Mouse (Mus musculus) natural killer cell, adult 2 months (primary cell): ENCODE measurements around the gene Kif18b.

ENCODE experiments used
- DNase-seq, 2 experiments: peaks; one replicate each; pipeline ENCODE4 v3.0.0; 2022; ENCODE audit warnings: low spot score in 2 of 2

Kif18b gene

GRCm38 (mm10) chr11:102924557-102925350 lies at the start of gene Kif18b:
Kif18b (minus strand) TSS chr11:102925124.
- peak; percentile 92 to 94 for DNase-seq

DNA sequence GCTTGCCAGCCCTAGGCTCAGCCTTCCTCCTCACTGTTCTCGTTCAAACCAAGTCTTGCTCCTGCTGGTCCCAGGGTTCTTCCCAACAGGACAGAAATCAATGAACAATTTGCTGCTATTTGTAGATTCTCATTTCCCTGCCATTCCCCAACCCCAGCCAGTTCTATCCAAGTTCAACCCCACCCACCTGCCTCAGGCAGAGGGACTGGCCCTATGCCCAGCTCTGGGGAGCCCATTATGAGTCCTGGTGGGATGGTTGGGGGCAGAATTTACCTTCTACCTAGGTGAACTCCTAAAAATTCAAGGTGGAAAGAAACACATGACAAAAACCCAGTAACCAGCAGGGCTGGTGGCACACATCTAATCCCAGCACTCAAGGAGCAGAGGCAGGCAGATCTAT lies 47.4 kb upstream of the Kif18b start:
- no peak for DNase-seq

- no peak for DNase-seq
Observed at GRCm38 (mm10) chr11:102971604-102972003, 46.7 kb upstream of the Kif18b start.

- DNase-seq: no peak
Observed at GRCm38 (mm10) chr11:102964547-102965091, 39.7 kb upstream of the Kif18b start.

DNA sequence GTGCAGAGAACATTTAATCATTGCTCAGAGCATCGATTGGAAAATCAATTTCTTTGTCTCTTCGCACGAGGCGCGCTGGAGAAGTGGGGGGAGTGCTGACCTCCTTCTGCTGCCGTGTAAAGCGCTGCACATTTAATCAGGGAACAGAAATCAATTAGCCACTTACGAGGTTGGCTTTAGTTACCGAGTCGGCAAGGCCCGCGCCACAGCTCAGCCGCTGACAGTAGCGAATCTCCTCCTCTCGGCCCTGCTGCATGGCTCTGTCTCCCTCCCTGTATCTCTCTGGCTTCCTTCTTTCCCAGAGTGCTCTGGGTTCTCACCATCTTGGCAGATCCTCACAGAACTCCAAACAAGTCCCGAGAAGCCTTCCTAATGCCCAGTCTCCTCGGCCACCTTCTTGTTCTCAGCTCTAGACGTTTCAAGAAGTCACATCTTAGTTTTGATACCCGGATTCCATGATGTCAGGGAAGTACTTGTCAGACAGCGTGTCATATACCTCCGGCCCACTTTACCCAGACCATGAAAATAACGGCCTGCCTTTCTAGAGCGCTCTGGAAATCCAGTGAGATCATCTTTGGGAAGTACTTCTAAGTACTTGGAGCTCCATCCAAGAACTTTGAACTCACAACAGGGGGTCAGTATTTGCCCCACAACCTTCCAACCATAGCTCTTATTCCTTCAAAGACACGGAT lies 39.1 kb upstream of the Kif18b start:
- DNase-seq: no peak

DNA sequence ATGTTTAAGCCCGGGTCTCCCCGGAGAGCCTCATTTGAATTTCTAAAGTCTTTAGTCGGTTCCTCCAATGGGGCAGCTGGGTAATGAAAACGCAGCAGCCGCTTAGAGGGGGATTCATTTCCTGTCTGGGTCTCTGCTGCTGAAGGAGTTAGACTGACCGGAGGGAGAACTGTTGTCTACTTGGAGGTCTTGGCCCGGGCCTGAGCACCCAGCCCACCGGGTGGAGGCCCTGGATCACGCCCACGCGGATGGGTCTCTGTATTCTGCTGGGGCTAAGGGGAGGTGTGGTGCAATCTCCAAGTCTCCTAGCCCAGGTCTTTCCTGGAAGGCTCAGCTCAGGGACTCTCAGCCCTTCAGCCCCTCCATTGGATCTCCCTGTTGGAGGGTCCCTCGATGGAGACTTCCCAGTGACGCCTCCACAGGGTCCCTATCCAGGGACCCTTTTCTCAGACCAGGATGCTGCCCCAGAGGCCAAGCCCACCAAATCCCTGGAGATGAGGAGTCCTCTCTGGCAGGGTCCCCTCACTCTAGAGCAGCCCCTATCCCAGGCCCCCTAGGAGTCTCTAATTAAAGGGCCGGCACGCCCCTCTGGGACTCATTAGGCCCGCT lies 38.4 kb upstream of the Kif18b start:
- DNase-seq: no peak

DNA sequence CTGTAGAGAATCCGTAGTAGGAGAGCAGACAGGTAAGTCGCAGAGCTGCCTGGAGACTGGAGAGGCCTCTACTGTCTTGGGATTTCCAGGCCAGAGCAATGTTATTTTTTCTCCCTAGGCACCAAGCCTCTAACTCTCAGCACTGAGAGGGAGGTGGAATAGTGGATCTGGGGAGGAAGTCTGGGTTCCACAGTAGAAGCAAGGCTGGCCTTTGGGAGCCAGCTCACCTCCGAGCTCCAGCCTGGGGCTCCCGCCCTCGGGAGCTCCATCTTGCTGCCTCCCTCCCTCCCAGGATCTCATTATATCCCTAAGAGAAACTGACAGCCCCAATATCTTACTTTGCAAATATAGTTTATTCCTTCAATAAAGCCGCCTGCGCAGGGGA lies 37.9 kb upstream of the Kif18b start:
- no peak for DNase-seq

DNA sequence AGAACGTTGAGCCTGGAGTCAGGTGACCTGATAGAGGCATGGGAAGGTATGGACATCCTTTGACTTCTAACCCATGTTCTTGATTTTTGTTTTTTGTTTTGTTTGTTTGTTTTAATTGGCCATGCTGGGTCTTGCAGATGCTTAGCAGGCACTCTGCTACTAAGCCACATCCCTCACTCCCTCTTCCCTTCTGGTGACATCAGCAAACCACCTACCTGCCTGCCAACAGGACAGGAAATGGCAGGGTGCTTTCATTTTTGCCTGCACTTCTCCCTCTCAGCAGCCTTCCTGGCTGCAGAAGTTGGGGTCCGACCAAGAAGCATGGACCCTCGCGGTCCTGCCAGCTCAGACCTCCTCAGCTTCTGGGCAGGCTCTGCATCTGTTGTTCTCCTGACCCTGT lies 36.2 kb upstream of the Kif18b start:
- DNase-seq: no peak

DNA sequence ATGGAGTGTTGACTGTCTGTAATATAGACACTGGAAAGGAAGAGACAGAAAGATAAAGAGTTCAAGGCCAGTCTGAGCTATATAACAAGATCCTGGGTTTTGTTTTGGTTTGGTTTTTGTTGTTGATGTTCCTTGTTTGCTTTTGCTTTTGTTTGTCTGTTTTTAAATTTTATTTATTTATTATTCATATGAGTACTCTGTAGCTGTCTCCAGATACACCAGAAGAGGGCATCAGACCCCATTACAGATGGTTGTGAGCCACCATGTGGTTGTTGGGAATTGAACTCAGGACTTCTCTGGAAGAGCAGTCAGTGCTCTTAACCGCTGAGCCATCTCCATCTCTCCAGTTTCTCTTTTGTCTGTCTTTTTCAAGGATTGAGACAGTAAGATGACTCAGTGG lies 33.9 kb upstream of the Kif18b start:
- DNase-seq: no peak

DNA sequence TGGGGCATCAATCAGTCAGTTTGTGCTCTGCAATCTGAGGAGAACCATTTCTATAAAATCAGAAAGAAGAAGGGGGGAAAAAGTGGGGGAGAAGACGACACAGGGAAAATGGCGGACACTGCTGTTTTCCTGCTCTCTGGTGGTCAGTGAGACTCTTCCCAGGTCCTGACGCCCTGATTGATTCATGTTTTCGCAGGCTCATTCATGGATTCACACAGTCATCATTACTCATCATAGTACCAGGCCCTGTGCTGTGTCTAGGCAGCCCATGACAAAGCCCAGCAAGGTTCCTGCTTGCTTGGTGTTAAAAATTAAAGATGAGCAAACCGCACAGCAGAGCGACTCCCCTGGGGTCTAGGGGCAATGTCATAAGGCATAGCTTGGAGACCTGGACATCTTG lies 33.5 kb upstream of the Kif18b start:
- DNase-seq: no peak

- DNase-seq: no peak
Observed at GRCm38 (mm10) chr11:102957692-102958091, 32.8 kb upstream of the Kif18b start.

DNA sequence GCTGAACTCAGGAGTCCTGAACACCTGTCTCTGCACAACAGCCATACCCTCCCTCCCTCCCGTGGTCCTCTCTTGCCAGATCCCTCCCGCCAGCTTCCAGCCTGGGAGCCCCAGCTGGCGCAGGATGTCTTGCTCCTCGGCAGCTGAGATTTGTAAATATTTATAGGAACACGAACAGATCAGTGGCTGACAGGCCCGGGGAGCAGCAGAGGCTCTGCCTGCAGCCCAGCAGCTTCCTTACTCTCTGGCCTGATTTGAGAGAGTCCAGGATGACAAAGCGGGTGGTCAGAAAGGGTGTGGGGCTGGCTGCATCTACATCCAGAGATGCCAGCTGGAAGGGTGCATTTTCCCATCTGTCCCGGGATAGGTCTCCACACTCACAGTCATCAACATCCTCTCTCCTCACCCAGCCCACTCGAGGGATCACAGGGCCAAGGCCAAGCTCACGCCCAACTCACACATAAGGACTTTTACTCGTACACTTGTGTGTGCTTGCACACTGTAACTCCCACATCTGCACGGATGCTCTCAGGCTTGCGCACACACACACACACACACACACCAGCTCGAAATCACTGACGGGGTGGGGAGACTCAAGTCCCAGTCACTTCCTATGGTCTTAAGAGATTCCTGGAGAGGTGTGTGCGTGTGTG lies 32.2 kb upstream of the Kif18b start:
- no peak for DNase-seq

DNA sequence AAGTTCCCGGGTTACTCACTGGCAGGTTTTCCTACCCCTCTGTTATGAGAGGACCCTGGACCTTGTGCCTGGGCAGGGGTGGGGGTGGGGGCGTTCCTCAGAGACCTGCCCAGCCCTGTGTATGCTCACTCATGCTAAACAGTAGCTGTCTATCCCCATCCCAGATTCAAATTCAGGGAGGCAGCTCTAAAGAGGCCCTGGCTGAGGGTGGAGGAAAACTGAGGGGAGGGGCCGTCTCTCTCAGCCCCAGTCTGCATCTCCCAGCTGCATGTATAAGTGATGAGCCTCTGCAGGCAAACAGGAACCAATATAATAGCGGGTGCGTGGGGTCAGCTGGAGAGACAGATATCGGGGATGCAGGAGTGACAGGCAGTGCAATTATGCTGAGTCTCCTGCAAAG lies 28.0 kb upstream of the Kif18b start:
- no peak for DNase-seq

DNA sequence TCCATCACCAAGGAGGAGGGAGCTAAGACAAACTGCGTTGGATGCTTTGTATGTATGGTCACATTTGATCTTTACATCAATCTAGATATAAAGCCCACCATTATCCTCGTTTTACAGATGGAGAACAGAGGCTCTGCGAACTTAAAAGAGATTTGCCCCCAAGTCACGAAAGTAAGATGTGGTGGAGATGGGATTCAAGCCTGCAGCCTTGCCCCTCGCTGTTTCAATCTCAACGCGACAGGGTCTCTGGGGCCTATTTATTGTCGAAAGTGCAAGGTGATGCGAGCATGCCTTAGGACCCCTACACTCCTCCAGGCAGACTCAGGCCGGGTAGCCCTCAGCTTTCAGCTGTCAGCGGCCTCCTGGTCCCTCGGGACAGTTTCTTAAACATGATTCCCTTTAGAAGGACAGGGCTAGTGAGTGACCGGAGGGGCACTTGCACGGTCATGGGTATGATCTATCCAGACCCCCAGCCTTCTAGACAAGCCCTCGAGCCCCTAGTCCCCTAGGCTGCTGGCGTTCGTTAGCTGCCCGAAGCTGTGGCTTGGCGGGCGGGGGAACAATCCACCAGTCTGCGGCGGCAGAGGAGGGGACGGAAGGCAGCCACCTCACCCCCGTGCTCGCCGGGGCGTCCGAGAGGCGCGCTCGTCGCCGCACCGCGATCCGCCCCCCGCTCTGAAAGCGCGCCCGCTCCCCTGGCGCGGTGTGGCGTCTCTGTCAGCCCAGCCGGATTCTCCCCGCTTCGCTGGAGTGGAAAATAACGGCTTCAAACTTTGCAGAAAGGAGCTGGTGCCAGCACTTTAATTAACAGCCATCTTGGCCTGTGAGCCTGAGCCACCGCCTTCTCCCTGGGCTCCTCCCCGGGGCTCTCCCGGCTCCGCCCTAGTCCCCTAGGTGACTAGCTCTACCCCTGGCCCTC lies 23.4 kb upstream of the Kif18b start:
- no peak for DNase-seq

GRCm38 (mm10) chr11:102946992-102947343 lies 22.0 kb upstream of the Kif18b start:
- DNase-seq: no peak

DNA sequence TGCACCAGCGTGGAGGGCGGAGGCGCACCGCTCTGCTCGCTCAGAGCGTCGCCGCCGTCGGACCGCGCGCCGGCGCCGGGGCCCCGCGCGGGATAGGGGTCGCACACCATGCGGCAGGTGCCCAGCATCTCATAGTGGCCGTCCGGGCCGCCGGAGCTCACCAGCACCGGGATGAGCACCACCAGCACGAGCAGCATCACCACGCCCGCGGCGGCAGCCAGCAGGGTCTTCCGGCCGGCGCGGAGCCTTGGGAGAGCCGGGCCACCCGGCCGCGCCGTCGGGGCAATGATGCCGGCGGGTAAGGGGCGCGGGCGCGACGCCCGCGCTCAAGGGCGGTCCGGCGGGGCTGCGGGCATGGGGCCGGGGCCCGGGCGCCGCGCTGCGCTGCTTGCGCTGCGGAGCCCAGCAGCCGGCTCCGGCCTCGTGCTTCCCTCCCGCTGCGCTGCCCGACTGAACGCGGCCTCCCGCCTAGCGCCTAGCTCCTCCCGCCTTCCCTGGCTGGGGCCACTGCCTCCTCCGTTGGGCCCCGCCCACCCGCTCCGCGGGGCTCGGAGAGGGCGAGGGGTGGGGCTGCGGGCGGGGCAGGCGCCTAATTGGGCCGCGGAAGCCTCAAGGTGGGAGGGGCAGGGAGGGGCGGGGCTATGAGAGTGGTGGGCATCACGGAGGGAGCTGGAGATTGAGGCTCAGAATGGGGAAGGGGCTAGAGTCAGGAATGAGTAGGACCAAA lies 21.5 kb upstream of the Kif18b start, which contains the start of gene C1ql1:
C1ql1 (minus strand) TSS at position 424 of the 727 bp plus-strand sequence.
- peak; percentile 55 to 67 for DNase-seq

- DNase-seq: no peak
Observed at GRCm38 (mm10) chr11:102945306-102946264, 20.7 kb upstream of the Kif18b start.

DNA sequence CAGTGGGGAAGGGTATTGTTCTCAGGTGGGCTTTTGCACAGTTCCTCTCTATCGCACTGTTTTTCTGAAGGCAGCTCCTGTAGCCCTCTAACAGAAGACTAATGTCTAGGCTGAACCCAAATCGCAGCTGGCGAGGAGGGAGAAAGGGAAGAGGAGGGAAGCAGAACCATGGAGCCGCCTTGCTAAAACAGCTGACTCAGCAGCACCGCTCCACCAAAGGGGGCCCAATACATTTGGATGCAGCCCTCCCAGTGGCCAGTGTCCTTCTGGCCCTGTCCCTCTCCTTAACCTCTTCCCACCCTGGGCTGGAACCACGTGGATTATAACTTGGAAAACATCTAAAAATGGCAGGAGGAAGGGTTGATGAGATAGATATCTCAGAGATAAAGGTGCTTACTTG lies 16.3 kb upstream of the Kif18b start:
- no peak for DNase-seq

GRCm38 (mm10) chr11:102939024-102939675 lies 14.2 kb upstream of the Kif18b start:
- DNase-seq: no peak
